Mouse (Mus musculus) left cerebral cortex, adult 2 months (tissue): Measurements from ENCODE around the gene Rara. TPM values are rescaled to one million over a fixed set of nuclear protein-coding genes. Genes with fewer than 3 reads are reported as not detected.

Source experiments
- DNase-seq, 2 experiments: peaks; one replicate each; pipeline ENCODE4 v3.0.0; 2021 to 2022; ENCODE audit warnings: low spot score in 2 of 2, mixed read lengths in 1 of 2; ENCODE audit errors: extremely low spot score in 1 of 2
- H3K27ac ChIP-seq: fragments of 200-600 bp; 2 replicates; pipeline ENCODE4 v1.8.1; 2022
- H3K4me3 ChIP-seq: fragments of 200-600 bp; 2 replicates; pipeline ENCODE4 v1.8.1; 2022
- CTCF ChIP-seq: fragments of 200-600 bp; IDR thresholded peaks from 2 replicates; pipeline ENCODE4 v1.8.1; 2022; ENCODE audit warnings: antibody characterized with exemption, mild to moderate bottlenecking, moderate library complexity
- intact Hi-C: fragments of 180-260 bp; cut with DNase I; formaldehyde crosslinking; loops from one replicate; pipeline ENCODE4 v1.15.1; 2025
- total RNA-seq, 2 experiments: library from RNA; stranded (reverse); gene quantifications; 2 replicates each; pipeline ENCODE4 v1.2.3; 2021

Gene Rara
- total RNA-seq, 2 experiments from 2014 or later, result 14.0 to 18.7 TPM

DNA sequence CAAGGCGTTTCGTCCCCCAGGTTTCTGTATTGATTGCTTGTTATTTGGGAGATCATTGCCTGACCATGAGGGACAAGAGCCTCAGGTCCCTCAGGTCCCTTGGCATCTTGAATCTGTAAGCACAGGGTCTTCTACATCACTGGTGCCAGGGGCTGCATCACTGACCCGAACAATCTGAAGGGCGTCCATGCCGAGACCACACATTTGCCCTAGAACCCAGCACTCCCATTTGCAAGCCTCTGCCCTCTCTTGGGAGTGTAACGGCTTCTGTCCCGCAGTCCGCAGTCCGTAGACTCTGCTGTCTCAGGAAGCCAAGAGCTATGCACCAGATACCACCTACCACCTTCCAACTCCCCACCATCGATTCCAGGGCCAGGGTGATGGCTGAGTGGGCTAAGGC, 28.7 kb downstream of the Rara start:
- intact Hi-C loops, result no loop called here
- DNase-seq, result no peak
- no peak for TF ChIP-seq CTCF

DNA sequence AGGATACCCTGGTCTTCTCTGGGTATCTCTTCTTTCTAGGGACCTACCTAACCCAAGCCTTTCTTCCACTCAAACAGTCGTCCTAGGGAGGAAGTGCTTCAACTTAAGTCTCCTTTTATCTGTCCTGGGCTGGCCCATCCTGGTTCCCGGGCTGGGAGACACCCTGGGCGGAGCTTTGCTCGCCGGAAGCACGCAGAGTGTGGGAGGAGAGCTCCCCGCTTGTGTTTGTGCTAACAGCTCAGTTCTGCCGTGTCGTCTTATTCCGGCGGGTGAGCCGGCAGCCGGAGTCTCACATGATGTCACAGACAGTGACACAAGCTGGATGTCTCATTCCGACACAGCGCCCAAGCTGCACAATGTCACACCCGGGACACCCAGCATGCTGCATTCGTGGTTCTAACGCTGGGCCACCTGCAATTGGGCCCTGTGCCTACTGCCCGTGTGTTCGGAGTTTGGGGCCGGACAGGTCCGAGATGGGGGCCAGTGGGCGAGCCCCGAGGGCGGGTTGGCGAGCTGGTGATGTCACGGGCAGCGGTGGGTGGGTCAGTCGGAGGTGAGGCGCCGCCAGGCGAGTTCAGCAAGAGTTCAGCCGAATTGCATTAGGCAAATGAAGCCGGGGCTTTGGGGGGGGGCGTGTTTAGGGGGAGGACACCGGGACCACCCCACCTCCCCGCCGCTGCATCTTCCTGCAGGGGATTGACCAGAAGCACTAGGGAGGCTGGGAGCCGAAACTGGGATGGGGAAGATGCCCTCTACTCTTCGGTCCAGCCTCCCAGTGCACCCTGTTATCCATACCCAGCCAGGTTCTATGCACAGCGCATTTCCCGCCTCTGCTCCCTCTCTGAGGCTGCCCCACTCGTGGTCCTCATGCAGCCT, 32.1 kb downstream of the Rara start:
- intact Hi-C loops, result no loop called here
- H3K4me3 ChIP-seq, result peak overlapping the region; percentile 59
- TF ChIP-seq CTCF, result no peak
- H3K27ac ChIP-seq, result peak overlapping the region; percentile 73; the same call in 1 of the 2 replicates
- peak; percentile 69 to 75 for DNase-seq

More for the DNA sequence above, 28.7 kb downstream of the Rara start:
- Histone ChIP-seq H3K27ac (no peak overlapping the region), H3K4me3 (no peak overlapping the region)

- no peak for TF ChIP-seq CTCF
- Histone ChIP-seq H3K27ac (peak overlapping the region; percentile 73; the same call in 1 of the 2 replicates), H3K4me3 (peak overlapping the region; percentile 59)
- DNase-seq, result no peak
- intact Hi-C loops, result no loop called here
These were observed 32.8 kb downstream of the Rara start for GRCm38 (mm10) chr11:98960313-98960906.

- peak overlapping the region; percentile 59 for H3K4me3 ChIP-seq
- peak overlapping the region; percentile 73; the same call in 1 of the 2 replicates for H3K27ac ChIP-seq
- intact Hi-C loops, result no loop called here
- no peak for DNase-seq
- no peak for TF ChIP-seq CTCF
These were observed 33.5 kb downstream of the Rara start for GRCm38 (mm10) chr11:98961051-98961592.

DNA sequence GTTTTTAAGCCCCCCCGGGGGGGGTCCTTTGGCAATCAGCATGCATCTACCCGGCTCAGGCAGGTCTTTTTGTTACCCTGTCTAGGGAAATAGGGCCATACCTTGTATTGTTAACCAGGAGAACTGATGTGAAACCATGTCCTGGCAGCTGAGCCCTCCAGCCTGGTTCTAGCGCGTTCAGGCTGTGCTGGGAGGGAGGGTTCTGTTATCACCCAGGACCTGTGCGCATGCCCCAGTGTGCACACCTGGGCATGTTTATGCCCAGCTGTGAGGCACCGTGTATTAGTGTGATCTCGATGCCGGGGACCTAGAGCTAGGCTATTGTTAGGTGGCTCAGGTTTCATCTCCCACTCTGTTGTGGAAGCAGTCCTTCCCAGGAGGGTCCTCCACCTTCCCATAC, 34.1 kb downstream of the Rara start:
- intact Hi-C loops, result no loop called here
- DNase-seq, result no peak
- TF ChIP-seq CTCF, result no peak
- H3K4me3 ChIP-seq, result peak overlapping the region; percentile 59
- no peak overlapping the region for H3K27ac ChIP-seq

DNA sequence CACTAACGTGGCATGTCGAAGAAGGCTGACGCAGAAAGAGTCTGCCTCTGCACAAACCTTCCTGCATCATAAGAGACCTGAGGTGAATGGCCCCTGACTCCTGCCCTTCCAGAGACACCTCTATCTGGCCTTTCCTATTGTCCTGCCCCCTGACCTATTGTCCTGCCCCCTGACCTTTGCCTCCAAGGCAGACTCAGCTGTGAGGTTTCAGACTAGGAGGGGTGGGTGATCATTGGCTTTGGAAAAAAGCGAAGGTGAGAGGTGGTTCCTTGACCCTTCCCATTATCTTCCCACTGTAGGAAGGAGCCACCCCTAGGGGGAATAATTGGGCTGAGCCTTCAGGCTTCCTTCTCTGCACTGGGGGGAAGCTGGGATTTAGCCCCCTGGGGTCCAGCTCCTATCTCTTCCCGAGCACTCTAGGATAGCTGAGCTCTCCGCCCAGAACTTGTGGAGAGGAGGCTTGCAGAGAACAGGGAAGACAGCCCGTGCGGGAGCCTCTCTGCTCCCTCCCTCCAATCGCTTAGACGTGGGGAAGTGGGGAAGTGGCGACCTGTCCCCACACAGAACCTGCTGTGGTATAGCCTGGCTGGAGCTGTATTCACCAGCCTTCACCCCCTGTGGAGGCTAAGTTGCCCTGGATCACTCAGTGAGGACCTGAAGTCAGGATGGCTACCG, 34.9 kb downstream of the Rara start:
- TF ChIP-seq CTCF, result no peak; the same call in 1 of the 2 replicates
- Histone ChIP-seq H3K4me3 (peak overlapping the region; percentile 45), H3K27ac (peak overlapping the region; percentile 40)
- no peak for DNase-seq
- intact Hi-C loops, result loop anchor here (1.0 kb wide), 1 partner anchor 22 kb away; no protein-coding TSS in a partner anchor

DNA sequence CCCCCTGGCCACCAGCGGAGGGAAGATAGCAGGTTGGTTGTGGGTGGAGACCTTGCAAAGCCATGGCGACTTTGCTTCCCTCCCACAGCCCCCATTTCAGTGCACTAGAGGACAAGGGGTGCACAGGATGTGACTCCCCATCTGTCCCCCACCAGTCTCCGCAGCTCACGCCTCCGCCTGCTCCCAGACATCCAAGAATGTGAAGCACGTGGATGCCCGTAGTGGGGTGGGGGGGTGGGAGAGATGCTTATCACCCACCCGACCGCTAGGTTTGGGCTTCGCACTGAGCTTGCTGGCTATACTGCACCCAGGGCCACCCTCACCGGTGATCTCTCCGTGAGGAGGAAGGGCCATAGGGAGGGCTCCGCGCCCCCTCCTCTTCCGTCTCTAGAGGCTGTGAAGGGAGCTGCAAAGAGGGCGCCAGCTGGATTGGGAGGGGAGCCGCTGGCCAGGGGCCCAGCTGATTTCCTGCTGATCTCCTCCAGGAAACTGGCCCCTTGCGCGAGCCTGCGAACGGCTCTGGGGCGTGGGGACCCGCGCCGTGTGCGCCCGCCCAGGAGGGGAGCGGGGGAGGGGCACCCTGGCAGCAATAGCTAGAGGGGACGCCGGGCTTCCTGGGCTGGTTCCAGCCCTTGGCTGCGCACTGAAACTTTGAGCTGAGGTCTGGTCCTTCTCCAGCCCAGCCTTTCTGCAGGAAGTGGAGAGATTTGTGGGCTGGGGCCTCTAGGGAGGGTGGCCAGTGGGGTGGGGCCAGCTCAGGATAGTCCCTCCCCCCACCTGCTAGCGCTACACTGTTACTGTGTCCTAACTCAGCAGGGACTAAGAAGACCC, 35.8 kb downstream of the Rara start:
- peak in 1 of 2 experiments; percentile 58 for DNase-seq
- peak; percentile 19 for TF ChIP-seq CTCF
- Histone ChIP-seq H3K27ac (peak overlapping the region; percentile 53), H3K4me3 (peak overlapping the region; percentile 45)
- intact Hi-C loops, result loop anchor here (1.0 kb wide), 1 partner anchor 23 kb away; no protein-coding TSS in a partner anchor

- TF ChIP-seq CTCF, result no peak
- Histone ChIP-seq H3K4me3 (no peak overlapping the region; the same call in 1 of the 2 replicates), H3K27ac (peak overlapping the region; percentile 53)
- no peak for DNase-seq
- intact Hi-C loops, result no loop called here
These were observed 36.6 kb downstream of the Rara start for GRCm38 (mm10) chr11:98964201-98964615.

DNA sequence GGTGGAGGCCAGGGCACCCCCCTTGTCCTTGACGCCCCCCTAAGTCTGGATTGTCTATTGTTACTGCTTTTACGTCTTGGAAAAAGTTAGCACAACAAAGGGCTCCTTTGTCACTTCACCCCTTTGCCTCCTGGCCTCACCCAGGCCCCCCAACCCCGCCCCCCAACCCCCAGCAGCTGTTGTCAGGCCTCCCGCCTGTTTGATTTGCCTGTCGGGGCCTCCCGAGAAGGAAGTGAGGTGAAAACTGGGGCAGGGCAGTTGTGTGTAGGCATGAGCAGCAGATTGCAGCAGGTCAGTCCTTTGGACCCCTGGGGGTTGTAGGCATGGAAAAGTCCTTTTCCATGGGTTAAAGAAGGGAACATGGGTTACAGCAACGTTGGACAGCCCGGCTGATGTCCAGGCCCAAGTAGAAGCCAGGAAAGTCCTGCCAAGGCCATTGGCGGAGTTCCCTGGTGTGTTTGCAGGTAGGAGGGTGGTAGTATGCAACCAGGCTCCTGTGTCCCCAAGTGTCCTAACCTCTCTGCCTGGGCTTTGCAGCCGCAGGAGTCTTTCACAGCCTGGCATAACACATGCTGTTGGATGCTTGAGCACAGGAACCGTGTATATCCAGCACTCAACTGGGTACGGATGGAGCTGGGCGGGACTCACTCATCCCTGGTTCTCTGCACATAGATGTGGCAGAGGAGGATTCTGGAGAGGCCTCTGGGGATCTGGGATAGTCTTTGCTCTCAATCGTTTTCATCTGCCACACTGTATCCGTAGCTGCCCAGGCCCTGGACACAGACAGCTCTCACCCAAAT, 37.2 kb downstream of the Rara start:
- intact Hi-C loops, result loop anchor here (5.0 kb wide), 1 partner anchor 103 kb away; the partner anchor contains the start of gene Wipf2
- no peak overlapping the region for H3K4me3 ChIP-seq
- H3K27ac ChIP-seq, result no peak overlapping the region

More for the DNA sequence above, 37.2 kb downstream of the Rara start:
- no peak for TF ChIP-seq CTCF
- DNase-seq, result no peak
